28 mouse cellular contexts compared by ENCODE assay signal in the genomic region with DNA sequence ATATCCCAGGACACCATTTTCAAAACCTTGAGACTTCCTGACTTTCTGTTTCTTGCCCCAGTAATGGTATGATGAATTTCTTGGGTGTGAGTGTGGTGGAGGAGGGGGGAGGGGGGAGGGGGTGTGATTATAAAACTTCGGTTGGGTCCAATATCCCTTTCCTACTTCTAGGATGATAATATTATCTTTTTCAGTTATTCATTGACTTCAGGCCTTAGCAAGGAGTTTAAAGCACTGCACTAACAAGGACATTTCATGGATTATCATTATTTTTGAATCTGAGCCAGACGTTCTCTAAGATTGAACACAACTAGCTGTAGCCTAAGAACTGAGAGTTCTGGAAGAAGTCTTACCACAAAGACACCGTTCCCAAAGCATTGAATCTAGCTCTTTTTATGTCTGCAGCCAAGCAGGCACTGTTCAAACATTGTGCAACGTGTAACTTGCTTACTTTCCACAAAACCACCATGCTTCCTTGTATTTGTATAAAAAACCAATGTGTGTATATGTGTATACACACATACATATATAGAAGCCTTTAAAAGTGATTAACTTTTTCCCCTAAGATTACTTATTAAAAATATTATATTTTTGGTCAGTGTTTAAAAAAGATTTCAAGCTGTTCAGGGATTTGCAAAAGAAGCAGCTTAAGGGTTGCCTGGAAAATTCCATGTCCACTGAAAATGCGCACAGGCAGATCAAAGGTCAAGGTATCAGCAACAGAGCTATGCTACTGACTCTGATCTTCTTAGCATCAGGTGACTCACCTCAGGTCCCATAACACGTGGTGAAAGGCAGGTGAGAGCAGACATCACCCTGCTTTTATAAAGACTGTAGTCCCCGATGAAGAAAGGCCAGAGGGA. TPM values are rescaled to one million over a fixed set of nuclear protein-coding genes. Genes with fewer than 3 reads are reported as not detected.
DNase-seq lines count a peak whose midpoint lies in the region; ATAC-seq and TF ChIP-seq lines count a peak whose summit lies in the region.
"Had no signal": no experiment of that assay in that cellular context is flagged by ENCODE, and none has a peak within 500 bp of the region (broad histone marks: within the 10 kb centered on the region; RNA-seq: fewer than 3 reads in every experiment).

No protein-coding gene starts in this region.

- no peak overlapping the region for H3K4me2 ChIP-seq in kidney, embryonic 16.5 days (replicated peaks; ENCODE audit: low read depth, low read length)
- H3K4me2 ChIP-seq in lung, embryonic 14.5 days, result no peak overlapping the region
- H3K4me2 ChIP-seq: embryonic facial prominence, embryonic 15.5 days; forebrain, embryonic 13.5 days; heart, embryonic 12.5 days; hindbrain, embryonic 14.5 days; limb, embryonic 13.5 days; lung, embryonic 15.5 days; midbrain, embryonic 11.5 days had no signal

- TF ChIP-seq CTCF in lung, embryonic 14.5 days (IDR thresholded peaks at IDR 0.05; ENCODE audit: low read depth), result no peak

- H3K4me1 ChIP-seq in kidney, embryonic 16.5 days (ENCODE audit: insufficient read depth, low read length), result no peaks in the 10 kb centered on the region
- no peaks in the 10 kb centered on the region for H3K4me1 ChIP-seq in lung, embryonic 14.5 days (ENCODE audit: insufficient read depth)
- H3K4me1 ChIP-seq: embryonic facial prominence, embryonic 10.5 days; embryonic facial prominence, embryonic 15.5 days; forebrain, embryonic 13.5 days; heart, embryonic 12.5 days; limb, embryonic 13.5 days; lung, embryonic 15.5 days had no signal

- no peak overlapping the region for H3K27ac ChIP-seq in kidney, embryonic 16.5 days (ENCODE audit: low read length)
- no peak overlapping the region for H3K27ac ChIP-seq in lung, embryonic 14.5 days (ENCODE audit: low read depth)
- H3K27ac ChIP-seq: embryonic facial prominence, embryonic 10.5 days; embryonic facial prominence, embryonic 15.5 days; forebrain, embryonic 13.5 days; heart, adult 2 months; hindbrain, embryonic 14.5 days; left cerebral cortex, adult 2 months; limb, embryonic 13.5 days; liver, embryonic 14.5 days; lung, embryonic 15.5 days had no signal

- peak; percentile 58 for DNase-seq in kidney, adult 11 months
- DNase-seq in lung, embryonic 14.5 days, result peak; percentile 2
- no peak for DNase-seq in lung, postnatal 10 days
- DNase-seq in kidney, postnatal 25 days, result peak; percentile 68 to 69
- peak; percentile 80 for DNase-seq in yolk sac, embryonic 10.5 days (ENCODE audit: low spot score)
- no peak for DNase-seq in heart, adult 18-20 months
- DNase-seq in urinary bladder, adult 2 months (ENCODE audit: low spot score), result no peak
- DNase-seq: adrenal gland, adult 8-10 months; cerebellum, adult 2 months; cerebellum, postnatal 14 days; gastrocnemius, postnatal 14 days; heart, adult 2 months; heart, postnatal 4 days; lung, postnatal 36 days; right cerebral cortex, adult 18-20 months had no signal

- no peaks in the 10 kb centered on the region for H3K27me3 ChIP-seq in kidney, embryonic 16.5 days (ENCODE audit: insufficient read depth, low read length)
- no peaks in the 10 kb centered on the region for H3K27me3 ChIP-seq in lung, embryonic 14.5 days (ENCODE audit: insufficient read depth, low read length)
- H3K27me3 ChIP-seq: embryonic facial prominence, embryonic 15.5 days; forebrain, embryonic 13.5 days; heart, embryonic 12.5 days; limb, embryonic 13.5 days; lung, embryonic 15.5 days had no signal

- WGBS in kidney, embryonic 16.5 days, result 75% methylated on average over 7 of the region's 7 CpGs
- 58% methylated on average over 7 of the region's 7 CpGs for WGBS in lung, embryonic 14.5 days

- H3K36me3 ChIP-seq in kidney, embryonic 16.5 days (ENCODE audit: insufficient read depth, low read length), result no peaks in the 10 kb centered on the region
- H3K36me3 ChIP-seq in lung, embryonic 14.5 days (ENCODE audit: insufficient read depth), result no peaks in the 10 kb centered on the region
- H3K36me3 ChIP-seq: embryonic facial prominence, embryonic 10.5 days; embryonic facial prominence, embryonic 15.5 days; G1E; heart, embryonic 12.5 days; limb, embryonic 13.5 days; lung, embryonic 15.5 days had no signal

- H3K9ac ChIP-seq in kidney, embryonic 16.5 days (replicated peaks; ENCODE audit: low read length), result no peak overlapping the region
- no peak overlapping the region for H3K9ac ChIP-seq in lung, embryonic 14.5 days
- H3K9ac ChIP-seq: embryonic facial prominence, embryonic 15.5 days; forebrain, embryonic 13.5 days; heart, embryonic 12.5 days; hindbrain, embryonic 14.5 days; limb, embryonic 13.5 days; liver, embryonic 14.5 days; lung, embryonic 15.5 days had no signal

- no peak overlapping the region for H3K4me3 ChIP-seq in kidney, embryonic 16.5 days (ENCODE audit: low read length)
- H3K4me3 ChIP-seq in lung, embryonic 14.5 days (ENCODE audit: low read depth, low read length), result no peak overlapping the region
- H3K4me3 ChIP-seq: embryonic facial prominence, embryonic 10.5 days; embryonic facial prominence, embryonic 15.5 days; forebrain, embryonic 13.5 days; heart, adult 2 months; heart, embryonic 12.5 days; left cerebral cortex, adult 2 months; limb, embryonic 13.5 days; lung, embryonic 15.5 days had no signal

- H3K9me3 ChIP-seq in kidney, embryonic 16.5 days (ENCODE audit: low read length), result no peaks in the 10 kb centered on the region
- H3K9me3 ChIP-seq in lung, embryonic 14.5 days (ENCODE audit: low read depth, low read length), result no peaks in the 10 kb centered on the region
- H3K9me3 ChIP-seq: embryonic facial prominence, embryonic 10.5 days; embryonic facial prominence, embryonic 15.5 days; forebrain, embryonic 13.5 days; heart, embryonic 12.5 days; limb, embryonic 13.5 days; lung, embryonic 15.5 days had no signal

- ATAC-seq in kidney, embryonic 16.5 days (ENCODE audit: low FRiP score, low TSS enrichment), result no peak
- no peak for ATAC-seq in lung, embryonic 14.5 days (ENCODE audit: insufficient read depth)
- ATAC-seq: forebrain, embryonic 13.5 days; midbrain, embryonic 16.5 days had no signal

RNA-seq across cellular contexts. Expression of a gene that starts 22.1 kb away (rescaled TPM):
- polyA plus RNA-seq in kidney, embryonic 16.5 days (2015; fragmentation: Nextera tagmentation; extraction: Ambion mirVana), result 29.7 and 31.4 TPM in 2 replicates
- polyA plus RNA-seq in lung, embryonic 14.5 days (2014; fragmentation: Nextera tagmentation; extraction: Ambion mirVana), result 21.1 and 21.3 TPM in 2 replicates
- total RNA-seq in heart, adult 18-20 months (2021), result 1 to 10 TPM; 7.4 to 9.8 TPM
- polyA plus RNA-seq in urinary bladder, adult 2 months (2012; rRNA removed), result 17.2 and 18.3 TPM in 2 replicates
- polyA plus RNA-seq: G1E had no signal

Comparison
In these comparisons a context has a peak if more than half of its experiments do, and no peak if none do; other contexts are left out.
1. DNase-seq: peak in kidney, adult 11 months (single experiment), lung, embryonic 14.5 days (single experiment), kidney, postnatal 25 days (2 of 2) and yolk sac, embryonic 10.5 days (single experiment); none in lung, postnatal 10 days (single experiment), heart, adult 18-20 months (0 of 2) and urinary bladder, adult 2 months (single experiment).